Mouse (Mus musculus) lung, postnatal 0 days (tissue): Measurements from ENCODE around the gene Tcf20. TPM values are rescaled to one million over a fixed set of nuclear protein-coding genes. Genes with fewer than 3 reads are reported as not detected.

Experiments
- ATAC-seq: fragments of 200-750 bp; cut with Nextera tagmentation; 2 replicates; pipeline ENCODE4 v1.8.0; 2017; ENCODE audit warnings: moderate library complexity
- DNase-seq: peaks from one replicate; pipeline ENCODE4 v3.0.0-alpha.2; 2016; ENCODE audit warnings: low spot score
- H3K27ac ChIP-seq: fragments of 300-500 bp; sonication (generic); 2 replicates; pipeline ENCODE4 v1.5.1; 2014; ENCODE audit warnings: antibody characterized with exemption, mild to moderate bottlenecking, low read length, mixed read lengths
- H3K27me3 ChIP-seq: fragments of 300-500 bp; sonication (generic); replicated peaks from 2 replicates; pipeline ENCODE4 v1.6.1; 2014; ENCODE audit warnings: low read length, mixed read lengths; ENCODE audit not compliant: insufficient read depth
- H3K36me3 ChIP-seq: fragments of 300-500 bp; sonication (generic); 2 replicates; pipeline ENCODE4 v1.6.1; 2014; ENCODE audit warnings: low read length, mixed read lengths; ENCODE audit not compliant: insufficient read depth
- H3K4me1 ChIP-seq: fragments of 300-500 bp; sonication (generic); 2 replicates; pipeline ENCODE4 v1.6.1; 2014; ENCODE audit warnings: antibody characterized with exemption, low read depth, low read length, mixed read lengths; ENCODE audit not compliant: insufficient read depth
- H3K4me2 ChIP-seq: fragments of 300-500 bp; sonication (generic); replicated peaks from 2 replicates; pipeline ENCODE4 v1.6.1; 2014; ENCODE audit warnings: low read depth, mild to moderate bottlenecking, low read length, moderate library complexity, mixed read lengths
- H3K4me3 ChIP-seq: fragments of 300-500 bp; sonication (generic); 2 replicates; pipeline ENCODE4 v1.5.1; 2014; ENCODE audit warnings: low read depth, low read length
- H3K9ac ChIP-seq: fragments of 300-500 bp; sonication (generic); replicated peaks from 2 replicates; pipeline ENCODE4 v1.6.1; 2014; ENCODE audit warnings: low read depth, mild to moderate bottlenecking
- H3K9me3 ChIP-seq: fragments of 300-500 bp; sonication (generic); 2 replicates; pipeline ENCODE4 v1.6.1; 2016; ENCODE audit warnings: low read length, mixed read lengths
- CTCF ChIP-seq: IDR thresholded peaks from 2 replicates; pipeline ENCODE4 v1.5.1; 2016; ENCODE audit warnings: antibody characterized with exemption, mild to moderate bottlenecking
- EP300 ChIP-seq: IDR thresholded peaks from 2 replicates; pipeline ENCODE4 v1.6.1; 2016; ENCODE audit warnings: antibody characterized with exemption, mild to moderate bottlenecking, control low read depth
- WGBS: fragments of 180-500 bp; shearing (Covaris S2); extraction: QIAGEN DNeasy Blood & Tissue Kit; methylation state at CpG from one replicate; pipeline ENCODE4 v1.1.7; 2014; 5-methylcytosine and 5-hydroxymethylcytosine counted together
- polyA plus RNA-seq: library from polyadenylated mRNA; unstranded; fragments of >200 nt; fragmentation: Nextera tagmentation; extraction: Ambion mirVana; gene quantifications from 2 replicates; pipeline ENCODE4 v1.2.1, GENCODE M21; 2015

The Tcf20 gene
- polyA plus RNA-seq, 1 experiment from 2014 or later: 6.1 TPM

- WGBS: 79% methylated on average over 5 of the region's 5 CpGs
- no peak for DNase-seq
- no peak for ATAC-seq
- TF ChIP-seq EP300: no peak
- TF ChIP-seq CTCF: no peak
- H3K27me3 ChIP-seq: peaks cover 12% of the 10 kb centered on the region; the same call in 1 of the 2 replicates
- no peak overlapping the region for H3K9ac ChIP-seq
- no peak overlapping the region for H3K27ac ChIP-seq
- H3K4me3 ChIP-seq: no peak overlapping the region
- no peak overlapping the region for H3K4me2 ChIP-seq
- no peaks in the 10 kb centered on the region for H3K36me3 ChIP-seq
- H3K9me3 ChIP-seq: no peaks in the 10 kb centered on the region
- no peaks in the 10 kb centered on the region for H3K4me1 ChIP-seq
These were observed 56.2 kb downstream of the Tcf20 start for GRCm38 (mm10) chr15:82931436-82931835.

GRCm38 (mm10) chr15:82929595-82929994 lies 58.1 kb downstream of the Tcf20 start:
- H3K27ac ChIP-seq: no peak overlapping the region
- no peak overlapping the region for H3K9ac ChIP-seq
- DNase-seq (peak; percentile 30), ATAC-seq (no peak)
- no peak for TF ChIP-seq CTCF
- TF ChIP-seq EP300: no peak
- H3K4me3 ChIP-seq: no peak overlapping the region
- H3K27me3 ChIP-seq: peaks cover 12% of the 10 kb centered on the region; the same call in 1 of the 2 replicates
- 33% methylated on average over 9 of the region's 9 CpGs for whole genome bisulfite sequencing
- no peaks in the 10 kb centered on the region for H3K9me3 ChIP-seq
- H3K4me2 ChIP-seq: no peak overlapping the region
- H3K4me1 ChIP-seq: peaks cover 4% of the 10 kb centered on the region; the same call in 1 of the 2 replicates
- H3K36me3 ChIP-seq: no peaks in the 10 kb centered on the region

DNA sequence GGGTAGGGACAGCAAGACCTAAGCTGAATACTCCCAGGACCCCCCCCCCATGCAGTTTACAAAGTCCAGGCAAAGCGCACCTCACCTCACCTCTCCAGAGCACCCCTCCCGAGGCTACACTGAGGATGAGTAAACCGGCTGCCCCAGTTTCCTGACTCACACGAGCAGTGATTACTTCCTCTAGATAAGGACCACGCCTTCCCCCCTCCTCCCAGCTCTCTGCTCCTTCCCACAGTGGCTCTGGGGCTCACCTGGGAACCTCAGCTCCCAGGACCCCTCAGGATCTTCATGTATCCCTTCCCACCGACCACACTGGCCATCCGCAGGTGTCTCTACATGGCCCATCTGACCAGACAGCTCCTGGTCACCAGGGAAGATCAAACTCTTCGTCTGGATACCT lies 58.8 kb downstream of the Tcf20 start:
- DNase-seq (peak; percentile 31), ATAC-seq (no peak)
- Histone ChIP-seq H3K27ac (no peak overlapping the region), H3K4me3 (no peak overlapping the region), H3K4me2 (no peak overlapping the region), H3K36me3 (no peaks in the 10 kb centered on the region), H3K27me3 (peaks cover 12% of the 10 kb centered on the region; the same call in 1 of the 2 replicates), H3K9me3 (no peaks in the 10 kb centered on the region), H3K4me1 (peaks cover 4% of the 10 kb centered on the region; the same call in 1 of the 2 replicates), H3K9ac (no peak overlapping the region)
- TF ChIP-seq CTCF: no peak
- no peak for TF ChIP-seq EP300
- WGBS: 38% methylated on average over 8 of the region's 8 CpGs

GRCm38 (mm10) chr15:82928023-82928422 lies 59.6 kb downstream of the Tcf20 start:
- H3K4me1 ChIP-seq: peaks cover 4% of the 10 kb centered on the region; the same call in 1 of the 2 replicates

GRCm38 (mm10) chr15:82927057-82927456 lies 60.6 kb downstream of the Tcf20 start:
- Histone ChIP-seq H3K27ac (no peak overlapping the region), H3K4me1 (peaks cover 11% of the 10 kb centered on the region), H3K36me3 (no peaks in the 10 kb centered on the region), H3K27me3 (peaks cover 12% of the 10 kb centered on the region; the same call in 1 of the 2 replicates), H3K4me2 (no peak overlapping the region), H3K4me3 (no peak overlapping the region), H3K9ac (no peak overlapping the region), H3K9me3 (no peaks in the 10 kb centered on the region)
- no peak for TF ChIP-seq EP300
- WGBS: 69% methylated on average over 5 of the region's 5 CpGs
- DNase-seq: no peak
- no peak for ATAC-seq

More at GRCm38 (mm10) chr15:82928023-82928422, 59.6 kb downstream of the Tcf20 start:
- no peak for TF ChIP-seq EP300
- TF ChIP-seq CTCF: no peak
- Histone ChIP-seq H3K4me3 (no peak overlapping the region), H3K27ac (no peak overlapping the region), H3K27me3 (peaks cover 12% of the 10 kb centered on the region; the same call in 1 of the 2 replicates), H3K36me3 (no peaks in the 10 kb centered on the region), H3K4me2 (no peak overlapping the region), H3K9me3 (no peaks in the 10 kb centered on the region), H3K9ac (no peak overlapping the region)
- 17% methylated on average over 6 of the region's 6 CpGs for WGBS
- no peak for ATAC-seq
- DNase-seq: no peak

GRCm38 (mm10) chr15:82924679-82925425 lies 62.8 kb downstream of the Tcf20 start:
- Histone ChIP-seq H3K4me2 (no peak overlapping the region), H3K36me3 (no peaks in the 10 kb centered on the region), H3K27ac (no peak overlapping the region), H3K9ac (no peak overlapping the region), H3K4me3 (no peak overlapping the region), H3K4me1 (peaks cover 19% of the 10 kb centered on the region), H3K27me3 (peaks cover 7% of the 10 kb centered on the region; the same call in 1 of the 2 replicates), H3K9me3 (no peaks in the 10 kb centered on the region)
- DNase-seq: peak; percentile 24
- no peak for TF ChIP-seq EP300
- no peak for TF ChIP-seq CTCF
- no peak for ATAC-seq
- 3% methylated on average over 10 of the region's 11 CpGs for WGBS
